Mouse (Mus musculus) limb, embryonic 12.5 days (tissue): ENCODE measurements at regions not wholly inside any gene's neighbourhood (a gene's known extent, or its start where the extent isn't known, plus 50 kb on each side); places are given as distances from the start of the nearest gene placed in this dataset.

Experiments used
- ATAC-seq: fragments of 200-750 bp; cut with Nextera tagmentation; 2 replicates; pipeline ENCODE4 v1.8.0; 2017; ENCODE audit warnings: low read depth, moderate TSS enrichment; ENCODE audit not compliant: insufficient number of reproducible peaks, insufficient read depth, low FRiP score, low TSS enrichment
- H3K27ac ChIP-seq: fragments of 300-500 bp; sonication (generic); 2 replicates; pipeline ENCODE4 v1.5.1; 2016; ENCODE audit warnings: mild to moderate bottlenecking, moderate library complexity
- H3K27me3 ChIP-seq: fragments of 300-500 bp; sonication (generic); 2 replicates; pipeline ENCODE4 v1.6.1; 2016; ENCODE audit warnings: mild to moderate bottlenecking, moderate library complexity
- H3K36me3 ChIP-seq: fragments of 300-500 bp; sonication (generic); 2 replicates; pipeline ENCODE4 v1.6.1; 2016; ENCODE audit warnings: mild to moderate bottlenecking, moderate library complexity
- H3K4me1 ChIP-seq: fragments of 300-500 bp; sonication (generic); replicated peaks from 2 replicates; pipeline ENCODE4 v1.6.1; 2016
- H3K4me2 ChIP-seq: fragments of 300-500 bp; sonication (generic); 2 replicates; pipeline ENCODE4 v1.6.1; 2016; ENCODE audit warnings: mild to moderate bottlenecking, moderate library complexity
- H3K4me3 ChIP-seq: fragments of 300-500 bp; sonication (generic); replicated peaks from 2 replicates; pipeline ENCODE4 v1.5.1; 2016; ENCODE audit warnings: mild to moderate bottlenecking
- H3K9ac ChIP-seq: fragments of 300-500 bp; sonication (generic); replicated peaks from 2 replicates; pipeline ENCODE4 v1.6.1; 2016; ENCODE audit warnings: mild to moderate bottlenecking, moderate library complexity
- H3K9me3 ChIP-seq: fragments of 300-500 bp; sonication (generic); 2 replicates; pipeline ENCODE4 v1.6.1; 2016; ENCODE audit warnings: mild to moderate bottlenecking, moderate library complexity
- WGBS: fragments of 180-500 bp; shearing (Covaris S2); methylation state at CpG from one replicate; pipeline ENCODE4 v1.1.7; 2016; 5-methylcytosine and 5-hydroxymethylcytosine counted together

GRCm38 (mm10) chr1:138011581-138011980 lies 163.9 kb downstream of the Ptprc start:
- H3K4me1 ChIP-seq, result peaks cover 5% of the 10 kb centered on the region
- no peak for ATAC-seq
- H3K4me3 ChIP-seq, result no peak overlapping the region
- no peaks in the 10 kb centered on the region for H3K9me3 ChIP-seq
- H3K27me3 ChIP-seq, result no peaks in the 10 kb centered on the region
- H3K4me2 ChIP-seq, result no peak overlapping the region
- WGBS, result 64% methylated on average over 1 of the region's 1 CpGs
- no peak overlapping the region for H3K9ac ChIP-seq
- H3K27ac ChIP-seq, result no peak overlapping the region
- no peaks in the 10 kb centered on the region for H3K36me3 ChIP-seq

DNA sequence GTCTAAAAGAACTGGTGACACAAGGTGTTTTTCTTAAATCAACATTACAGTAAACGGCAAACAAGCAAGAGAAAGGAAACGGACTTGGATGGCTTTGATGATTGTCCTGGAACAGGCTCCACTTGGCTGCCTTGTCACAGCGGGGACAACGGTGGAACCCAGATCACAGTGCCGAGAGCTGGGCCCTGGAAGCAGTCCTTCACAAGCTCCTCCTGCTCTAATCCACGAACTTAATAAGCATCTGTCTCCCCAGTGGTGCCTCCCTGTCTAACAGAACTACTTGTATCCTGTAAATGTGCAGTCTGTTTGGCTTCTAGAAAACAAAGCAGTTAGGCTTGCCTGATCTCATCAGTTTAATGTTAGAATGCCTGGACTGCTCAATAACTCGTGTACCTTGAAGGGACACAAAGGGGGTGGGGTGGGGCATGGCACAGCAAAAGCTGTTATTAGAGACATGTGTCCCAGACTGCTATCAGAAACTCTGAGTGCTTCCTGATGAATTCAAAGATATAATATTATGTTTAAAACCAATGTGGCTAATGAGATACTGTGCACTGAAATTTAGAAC lies 164.5 kb downstream of the Ptprc start:
- Histone ChIP-seq H3K36me3 (no peaks in the 10 kb centered on the region), H3K4me1 (peaks cover 5% of the 10 kb centered on the region), H3K9me3 (no peaks in the 10 kb centered on the region), H3K27ac (0 out of 2 replicates have a peak overlapping the region, but pooled peaks have one; percentile 32), H3K4me3 (no peak overlapping the region), H3K9ac (no peak overlapping the region), H3K4me2 (no peak overlapping the region), H3K27me3 (no peaks in the 10 kb centered on the region)
- no peak for ATAC-seq
- WGBS, result 38% methylated on average over 7 of the region's 7 CpGs

DNA sequence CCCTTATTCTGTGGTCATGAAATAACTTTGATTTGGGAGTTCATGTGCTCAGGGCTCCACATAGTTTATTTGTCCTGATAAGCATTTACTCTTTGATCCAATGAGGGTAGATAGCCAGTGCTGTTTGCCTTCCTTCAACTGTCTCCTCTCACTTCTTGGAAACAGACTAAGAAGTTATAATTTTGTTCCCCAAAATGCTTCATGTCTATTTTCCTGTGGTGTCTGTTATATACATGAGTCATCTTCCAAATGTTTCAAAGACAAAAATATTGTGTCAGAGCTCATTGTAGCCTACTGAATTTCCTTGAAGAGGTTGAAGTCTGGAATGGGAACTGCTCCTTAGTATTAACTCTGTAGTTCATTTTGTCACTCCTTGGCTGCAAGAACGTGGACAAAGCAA lies 168.7 kb downstream of the Ptprc start:
- 51% methylated on average over 1 of the region's 1 CpGs for WGBS
- no peak overlapping the region for H3K4me3 ChIP-seq
- no peaks in the 10 kb centered on the region for H3K36me3 ChIP-seq
- peaks cover 5% of the 10 kb centered on the region for H3K4me1 ChIP-seq
- no peak overlapping the region for H3K27ac ChIP-seq
- no peak overlapping the region for H3K9ac ChIP-seq
- ATAC-seq, result no peak
- no peak overlapping the region for H3K4me2 ChIP-seq
- no peaks in the 10 kb centered on the region for H3K27me3 ChIP-seq
- no peaks in the 10 kb centered on the region for H3K9me3 ChIP-seq

GRCm38 (mm10) chr1:138004319-138004718 lies 171.2 kb downstream of the Ptprc start:
- Histone ChIP-seq H3K4me2 (no peak overlapping the region), H3K4me1 (no peaks in the 10 kb centered on the region), H3K9me3 (no peaks in the 10 kb centered on the region), H3K27me3 (no peaks in the 10 kb centered on the region), H3K4me3 (no peak overlapping the region), H3K36me3 (no peaks in the 10 kb centered on the region), H3K9ac (no peak overlapping the region), H3K27ac (no peak overlapping the region)
- no peak for ATAC-seq
- WGBS, result 66% methylated on average over 2 of the region's 2 CpGs

GRCm38 (mm10) chr1:137999268-137999900 lies 176.1 kb downstream of the Ptprc start:
- Histone ChIP-seq H3K9ac (no peak overlapping the region), H3K36me3 (no peaks in the 10 kb centered on the region), H3K27me3 (no peaks in the 10 kb centered on the region), H3K9me3 (no peaks in the 10 kb centered on the region), H3K27ac (no peak overlapping the region), H3K4me1 (no peaks in the 10 kb centered on the region), H3K4me2 (no peak overlapping the region), H3K4me3 (no peak overlapping the region)
- whole genome bisulfite sequencing, result 91% methylated on average over 3 of the region's 3 CpGs
- ATAC-seq, result no peak

GRCm38 (mm10) chr1:137996041-137996440 lies 179.5 kb downstream of the Ptprc start:
- no peak overlapping the region for H3K4me3 ChIP-seq
- 91% methylated on average over 2 of the region's 2 CpGs for WGBS
- H3K9me3 ChIP-seq, result no peaks in the 10 kb centered on the region
- H3K27me3 ChIP-seq, result no peaks in the 10 kb centered on the region
- H3K9ac ChIP-seq, result no peak overlapping the region
- no peak overlapping the region for H3K27ac ChIP-seq
- no peaks in the 10 kb centered on the region for H3K4me1 ChIP-seq
- H3K36me3 ChIP-seq, result no peaks in the 10 kb centered on the region
- no peak overlapping the region for H3K4me2 ChIP-seq
- ATAC-seq, result no peak

DNA sequence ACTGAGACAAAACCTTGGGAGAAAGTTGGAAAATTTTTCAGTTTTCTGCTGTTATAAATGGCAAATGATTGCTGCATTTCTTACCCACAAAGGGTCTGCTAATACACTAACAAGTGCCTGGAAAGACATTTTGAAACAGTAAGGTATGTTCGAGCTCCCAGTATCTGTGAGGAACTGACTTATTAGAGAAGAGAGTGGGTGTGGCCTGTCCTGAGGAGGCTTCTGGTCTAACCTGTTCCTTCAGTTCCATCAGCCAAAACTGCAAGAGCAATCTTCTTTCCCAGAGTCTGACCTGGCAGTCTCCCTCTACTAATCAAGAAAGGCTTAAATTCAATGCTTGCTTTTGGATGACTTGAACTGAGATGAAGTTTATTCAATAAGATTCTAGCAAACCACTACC lies 183.6 kb downstream of the Ptprc start:
- H3K4me2 ChIP-seq, result no peak overlapping the region
- ATAC-seq, result no peak
- H3K27ac ChIP-seq, result no peak overlapping the region
- H3K27me3 ChIP-seq, result no peaks in the 10 kb centered on the region
- H3K4me1 ChIP-seq, result no peaks in the 10 kb centered on the region
- no peaks in the 10 kb centered on the region for H3K36me3 ChIP-seq
- H3K9ac ChIP-seq, result no peak overlapping the region
- H3K9me3 ChIP-seq, result no peaks in the 10 kb centered on the region
- H3K4me3 ChIP-seq, result no peak overlapping the region
- 67% methylated on average over 1 of the region's 1 CpGs for WGBS

DNA sequence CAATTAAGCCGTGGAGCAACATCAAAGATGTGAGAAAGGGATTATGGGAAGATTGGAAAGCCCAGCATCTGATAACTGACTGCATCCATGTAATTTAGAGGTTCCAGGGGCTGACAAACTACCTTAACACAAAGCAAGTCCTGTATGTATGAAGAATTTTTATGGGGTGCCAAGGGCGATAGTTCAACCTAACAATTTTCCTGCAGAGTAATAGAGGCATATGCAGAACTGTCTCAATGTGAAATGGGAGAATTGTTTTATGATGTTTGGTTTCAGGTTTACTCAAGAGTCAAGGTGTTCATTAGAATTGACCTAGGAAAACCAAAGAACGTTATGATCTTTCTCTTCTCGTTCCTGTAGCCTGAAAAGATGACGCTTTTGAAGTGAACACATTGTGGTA lies 184.1 kb downstream of the Ptprc start:
- 68% methylated on average over 5 of the region's 5 CpGs for WGBS
- H3K4me2 ChIP-seq, result no peak overlapping the region
- H3K9me3 ChIP-seq, result no peaks in the 10 kb centered on the region
- H3K9ac ChIP-seq, result no peak overlapping the region
- no peak overlapping the region for H3K27ac ChIP-seq
- H3K27me3 ChIP-seq, result no peaks in the 10 kb centered on the region
- ATAC-seq, result no peak
- no peak overlapping the region for H3K4me3 ChIP-seq
- no peaks in the 10 kb centered on the region for H3K36me3 ChIP-seq
- no peaks in the 10 kb centered on the region for H3K4me1 ChIP-seq

- Histone ChIP-seq H3K27ac (peak overlapping the region; percentile 79; the same call in 1 of the 2 replicates), H3K9me3 (no peaks in the 10 kb centered on the region), H3K36me3 (peaks cover 9% of the 10 kb centered on the region; the same call in 1 of the 2 replicates), H3K27me3 (no peaks in the 10 kb centered on the region), H3K4me3 (no peak overlapping the region), H3K9ac (no peak overlapping the region), H3K4me1 (peaks cover 24% of the 10 kb centered on the region), H3K4me2 (no peak overlapping the region)
- ATAC-seq, result peak; percentile 85
- WGBS, result 9% methylated on average over 3 of the region's 3 CpGs
These were observed 202.1 kb downstream of the Ptprc start for GRCm38 (mm10) chr1:137973406-137973805.

DNA sequence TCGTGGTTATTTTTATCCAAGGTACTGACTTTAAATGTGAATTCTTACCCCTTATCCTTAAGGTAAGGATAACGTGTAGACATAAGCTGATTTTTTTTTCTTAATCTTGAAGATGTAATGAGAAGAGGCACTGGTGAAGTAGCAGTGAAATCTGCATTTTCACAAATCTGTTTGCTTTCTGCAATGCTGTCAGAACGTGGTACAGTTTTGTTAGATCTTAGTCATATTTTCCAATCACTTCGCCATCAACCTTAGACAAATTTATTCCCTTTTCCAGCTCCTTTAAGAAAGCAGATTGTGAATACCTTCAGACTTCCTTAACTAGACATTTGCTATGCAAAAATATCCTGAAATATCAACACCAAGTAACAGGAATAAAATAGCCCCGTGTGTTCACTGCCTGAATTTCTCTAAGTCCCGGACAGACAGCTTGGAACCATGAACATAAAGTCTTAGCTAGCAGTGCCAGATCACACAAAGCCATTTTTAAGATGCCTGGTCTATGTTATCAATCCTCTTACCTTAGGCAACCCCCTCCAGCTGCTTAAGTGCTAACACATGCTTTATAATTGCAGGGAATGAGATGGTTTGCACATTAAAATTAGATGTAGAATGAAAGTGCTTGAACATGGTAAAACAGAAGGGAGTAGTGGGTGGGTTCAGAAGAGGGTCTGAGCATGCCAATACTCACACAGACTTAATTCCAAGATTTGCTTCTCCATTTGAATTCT lies 202.7 kb downstream of the Ptprc start:
- ATAC-seq, result peak; percentile 54
- H3K4me3 ChIP-seq, result no peak overlapping the region
- peaks cover 9% of the 10 kb centered on the region; the same call in 1 of the 2 replicates for H3K36me3 ChIP-seq
- peak overlapping the region; percentile 79 for H3K27ac ChIP-seq
- no peak overlapping the region for H3K9ac ChIP-seq
- H3K4me2 ChIP-seq, result peak overlapping the region; percentile 4; the same call in 1 of the 2 replicates
- no peaks in the 10 kb centered on the region for H3K27me3 ChIP-seq
- 39% methylated on average over 6 of the region's 6 CpGs for WGBS
- H3K4me1 ChIP-seq, result peaks cover 24% of the 10 kb centered on the region
- H3K9me3 ChIP-seq, result no peaks in the 10 kb centered on the region

- ATAC-seq, result no peak
- no peak overlapping the region for H3K9ac ChIP-seq
- H3K27me3 ChIP-seq, result no peaks in the 10 kb centered on the region
- peaks cover 36% of the 10 kb centered on the region for H3K36me3 ChIP-seq
- no peaks in the 10 kb centered on the region for H3K9me3 ChIP-seq
- peaks cover 2% of the 10 kb centered on the region for H3K4me1 ChIP-seq
- H3K4me2 ChIP-seq, result no peak overlapping the region
- no peak overlapping the region for H3K4me3 ChIP-seq
- H3K27ac ChIP-seq, result no peak overlapping the region
- WGBS, result 89% methylated on average over 16 of the region's 16 CpGs
These were observed 209.2 kb downstream of the Ptprc start for GRCm38 (mm10) chr1:137966151-137966836.
